Mouse (Mus musculus): ENCODE measurements around the gene Rufy4. TPM values are rescaled to one million over a fixed set of nuclear protein-coding genes. Genes with fewer than 3 reads are reported as not detected.

Gene Rufy4
- total RNA-seq (2023): under 1 TPM in 1 of 2 experiments, not detected in 1; 0.79 TPM

DNA sequence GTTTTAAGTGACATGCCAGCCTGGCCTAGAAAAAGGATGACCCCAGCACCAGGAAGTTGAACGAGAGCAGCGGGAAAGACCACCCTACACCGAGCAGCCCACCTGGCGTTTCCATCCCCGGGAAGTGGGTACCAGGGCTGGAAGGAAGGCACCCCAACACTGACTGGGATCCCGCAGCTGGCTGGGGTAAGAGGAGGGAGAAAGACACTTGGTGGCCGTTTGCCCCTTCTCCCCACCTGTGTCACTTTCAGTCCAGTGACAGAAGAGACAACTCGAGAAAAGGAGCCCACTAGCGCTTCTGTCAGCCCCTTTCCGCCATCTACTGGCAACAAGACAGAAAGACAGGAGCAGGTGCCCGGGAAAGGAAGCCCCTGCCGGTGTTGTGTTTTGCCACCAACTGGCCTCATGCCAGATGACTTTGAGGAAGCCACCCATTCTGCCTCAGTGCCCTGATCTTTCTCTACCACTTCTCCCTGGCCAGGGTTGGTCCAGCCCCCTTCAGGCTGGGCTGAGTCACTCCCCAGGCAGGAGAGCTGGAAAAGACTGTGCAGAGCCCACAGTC, at the start of gene Rufy4:
Gene Rufy4 (plus strand): TSS at position 551 of the 562 bp plus-strand sequence.

DNA sequence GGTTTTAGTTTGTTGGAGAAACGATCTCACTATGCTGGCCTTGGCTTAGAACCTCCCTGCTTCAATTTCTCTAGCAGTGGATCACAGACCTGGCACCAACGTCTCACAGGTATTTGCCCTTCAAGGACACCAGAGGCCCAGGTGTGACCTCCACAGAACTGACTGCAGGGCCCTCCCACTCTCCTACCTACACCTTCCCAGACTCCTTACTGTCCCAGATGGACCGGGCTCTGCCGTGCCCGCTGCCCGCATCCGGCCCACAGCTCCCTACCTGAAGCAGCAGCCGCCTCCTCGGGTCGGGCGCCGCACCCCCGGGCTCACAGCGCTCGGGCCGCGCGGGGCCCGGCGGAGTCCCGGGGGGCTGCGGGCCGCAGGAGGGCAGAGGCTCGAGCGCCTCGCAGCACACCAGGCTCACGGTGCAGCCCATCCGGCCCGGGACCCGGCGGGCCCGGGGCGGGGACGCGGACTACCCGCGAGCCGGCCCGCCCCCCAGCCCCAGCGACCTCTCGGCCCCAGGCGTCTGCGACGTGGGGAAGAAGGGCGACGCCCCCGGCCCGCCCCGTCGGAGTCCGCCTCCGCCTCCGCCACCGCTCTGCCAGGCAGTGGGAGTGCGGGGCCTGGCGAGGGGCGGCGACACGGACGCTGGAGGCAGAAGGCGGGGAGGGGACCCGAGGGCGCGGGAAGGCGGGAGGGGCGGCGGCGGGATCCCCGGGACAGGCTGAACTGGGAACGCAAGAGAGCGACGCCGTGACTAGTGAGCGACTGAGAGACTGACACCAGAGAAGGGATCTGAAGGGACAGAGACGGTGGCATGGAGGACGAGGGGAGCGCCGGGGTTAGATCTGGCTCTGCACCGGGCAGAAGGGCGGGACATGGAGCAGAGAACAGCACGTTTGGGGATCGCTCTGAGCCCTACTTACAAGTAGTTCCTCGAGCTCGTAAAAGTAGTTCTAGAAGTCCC, 1.0 kb upstream of the Rufy4 start, which contains the start of gene Tns1:
Gene Tns1 (minus strand): TSS at position 429 of the 961 bp plus-strand sequence.

DNA sequence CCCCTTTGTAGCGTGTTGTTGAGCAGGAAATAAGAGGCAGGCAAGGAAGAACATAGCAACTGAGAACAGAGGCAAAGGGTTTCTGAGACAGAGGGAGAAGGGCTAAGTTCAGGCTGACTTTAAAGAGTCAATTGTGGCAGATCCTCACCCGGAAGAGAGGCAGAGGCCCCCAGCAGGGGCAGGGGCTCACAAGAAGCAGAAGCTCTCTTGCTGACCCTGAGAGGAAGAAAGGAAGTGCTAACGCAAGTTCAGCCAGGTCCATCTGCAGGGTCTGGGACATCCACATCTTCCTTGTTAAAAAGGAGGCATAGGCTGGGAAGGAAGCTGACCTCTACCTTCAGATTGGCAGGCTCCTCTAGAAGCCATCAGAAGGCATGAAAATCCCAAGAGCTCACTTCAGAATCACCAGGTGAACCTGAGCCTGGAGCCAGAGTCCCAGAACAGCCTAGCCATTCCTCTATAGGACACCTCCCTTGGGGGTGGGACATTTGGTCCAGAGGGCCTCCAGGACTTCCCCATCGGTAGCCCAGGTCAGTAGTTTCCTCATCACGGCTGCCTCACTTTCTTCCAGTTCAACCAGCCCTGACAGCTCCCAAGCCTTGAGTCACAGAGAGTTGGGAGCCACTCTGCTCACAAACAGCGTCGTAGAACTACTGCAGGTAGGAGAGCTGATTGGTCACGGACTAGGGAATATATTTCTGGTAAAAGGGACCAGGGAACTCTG, 28.3 kb downstream of the Rufy4 start, which contains the start of gene Cxcr2:
Gene Cxcr2 (plus strand): TSS at position 529 of the 724 bp plus-strand sequence.

DNA sequence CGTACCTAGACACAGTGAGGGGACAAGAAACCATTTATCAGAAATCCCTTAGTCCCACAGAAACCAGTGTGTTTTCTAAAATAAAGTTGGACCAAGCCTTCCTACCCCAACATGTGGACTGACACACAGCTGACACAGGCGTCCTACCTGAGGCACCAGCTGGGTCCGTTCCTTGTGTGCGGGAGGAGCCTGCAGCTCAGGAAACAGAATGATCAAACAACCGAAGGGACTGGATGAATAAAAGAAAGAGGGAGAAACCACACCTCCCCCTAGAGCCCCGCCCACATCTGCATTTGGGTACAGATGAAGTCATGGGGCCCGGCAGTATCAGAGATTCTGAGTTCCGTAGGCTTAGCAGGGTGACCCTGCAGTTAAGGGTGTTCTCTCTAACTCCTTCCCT, 69.1 kb downstream of the Rufy4 start, which contains the start of gene Cxcr1:
Gene Cxcr1 (minus strand): TSS at position 187 of the 400 bp plus-strand sequence.

Other genes with a start within 250 kb of the Rufy4 start
- 10 to 100 TPM; 27.3 to 32.6 TPM for gene Tns1, start 1.1 kb upstream of the Rufy4 start, total RNA-seq (2023)
- under 1 TPM; 0.71 to 0.79 TPM for gene Cxcr2, start 28.4 kb downstream of the Rufy4 start, total RNA-seq (2023)
- under 1 TPM in 1 of 2 experiments, not detected in 1; 0.50 TPM for gene Cxcr1, start 69.1 kb downstream of the Rufy4 start, total RNA-seq (2023)
- gene Arpc2, start 110.5 kb downstream of the Rufy4 start, total RNA-seq (2023): 100 to 1,000 TPM; 393 to 398 TPM
- 1 to 10 TPM; 1.2 to 1.8 TPM for gene Gpbar1, start 153.0 kb downstream of the Rufy4 start, total RNA-seq (2023)
- 100 to 1,000 TPM; 150 to 151 TPM for gene Aamp, start 159.2 kb downstream of the Rufy4 start, total RNA-seq (2023)
- gene Pnkd, start 159.4 kb downstream of the Rufy4 start, total RNA-seq (2023): 10 to 100 TPM; 31.4 to 31.8 TPM
- gene Tmbim1, start 180.1 kb downstream of the Rufy4 start, total RNA-seq (2023): 1 to 10 TPM; 1.6 to 1.9 TPM
- gene Catip, start 236.6 kb downstream of the Rufy4 start, total RNA-seq (2023): not detected
- gene Slc11a1, start 249.7 kb downstream of the Rufy4 start, total RNA-seq (2023): 1 to 10 TPM; 1.7 to 3.5 TPM